Mouse (Mus musculus) 3T3-L1 (cell line): ENCODE measurements at regions not wholly inside any gene's neighbourhood (a gene's known extent, or its start where the extent isn't known, plus 50 kb on each side); places are given as distances from the start of the nearest gene placed in this dataset.

Experiments used
- DNase-seq: peaks from one replicate; pipeline ENCODE4 v3.0.0-alpha.2; 2015; ENCODE audit warnings: low read depth, low spot score

- no peak for DNase-seq
These were observed 65.3 kb downstream of the Med10 start for GRCm38 (mm10) chr13:69867296-69868065.

- peak; percentile 36 for DNase-seq
These were observed 94.3 kb downstream of the Med10 start for GRCm38 (mm10) chr13:69896536-69896935.

DNA sequence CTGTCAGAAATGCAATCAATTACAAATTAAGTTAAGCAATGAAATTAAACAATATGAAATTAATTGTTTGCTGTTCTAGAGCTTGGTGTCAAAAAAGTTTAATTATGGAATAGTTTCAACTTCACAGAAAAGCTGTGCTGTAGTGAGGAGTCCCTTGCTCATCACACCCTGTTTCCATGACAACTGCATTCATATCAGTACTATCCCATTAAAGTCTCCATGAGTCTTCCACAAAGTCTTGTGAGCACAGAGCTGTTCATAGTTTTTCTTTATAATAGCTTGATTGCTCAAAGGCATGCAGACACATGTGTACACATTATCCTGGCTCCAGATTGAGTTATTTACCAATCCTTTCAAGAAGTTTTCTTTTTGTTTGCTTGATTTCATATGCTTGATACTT is 98.9 kb downstream of the Med10 start:
- no peak for DNase-seq

GRCm38 (mm10) chr13:69906802-69907537 is 104.8 kb downstream of the Med10 start:
- DNase-seq: no peak

DNA sequence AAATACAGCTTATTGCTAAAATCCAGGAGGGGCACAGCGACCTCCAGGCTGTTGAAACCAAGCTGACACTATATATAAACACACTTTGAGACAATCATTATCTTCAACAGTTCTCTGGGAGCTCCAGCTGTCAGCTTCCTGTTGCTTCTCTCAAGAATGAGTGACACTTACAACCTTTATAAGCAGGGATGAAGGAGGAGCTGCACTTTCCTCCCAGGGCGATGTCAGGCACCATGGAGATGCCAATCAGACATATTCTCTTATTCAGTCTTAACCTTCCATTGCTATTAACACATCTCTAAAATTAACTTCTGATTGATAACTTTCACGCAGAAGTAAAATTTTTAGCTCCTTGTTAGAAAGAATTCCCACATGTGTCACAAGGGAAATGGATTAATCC is 113.6 kb downstream of the Med10 start:
- no peak for DNase-seq

- no peak for DNase-seq
These were observed 130.7 kb downstream of the Med10 start for GRCm38 (mm10) chr13:69932695-69933550.

DNA sequence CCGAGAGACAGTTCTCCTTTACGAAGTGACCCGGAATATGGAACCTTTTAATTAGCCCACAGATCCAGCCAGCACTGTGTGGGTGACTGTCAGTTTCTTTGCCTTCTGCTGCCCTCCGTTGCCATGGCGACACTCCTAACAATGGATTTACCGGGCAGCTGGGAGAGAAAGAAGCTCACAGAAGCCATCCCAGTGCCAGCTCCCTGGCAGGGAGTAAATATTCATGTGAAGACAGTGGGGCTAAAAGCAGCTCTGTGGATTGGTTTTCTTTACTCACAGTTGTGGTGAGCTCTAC is 131.3 kb downstream of the Med10 start:
- no peak for DNase-seq

DNA sequence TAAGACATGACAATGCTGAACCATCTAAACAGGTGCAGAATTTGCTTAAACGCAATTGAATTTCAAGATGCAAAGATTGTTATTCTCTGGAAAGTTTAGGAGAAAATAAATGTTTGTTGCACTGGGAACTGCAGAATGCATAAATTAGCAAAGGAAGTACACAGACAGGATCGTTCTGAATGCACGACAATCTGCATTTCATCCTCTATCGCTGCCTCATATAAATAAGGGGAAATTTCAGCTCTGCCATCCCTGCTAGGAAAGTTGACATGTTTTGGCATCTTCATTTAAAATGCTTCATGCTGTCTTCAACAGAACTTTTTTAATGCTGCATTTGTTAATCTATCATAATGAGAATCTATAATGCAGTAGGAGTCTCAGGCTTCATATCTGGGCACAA is 137.6 kb downstream of the Med10 start:
- DNase-seq: no peak

- no peak for DNase-seq
These were observed 142.5 kb downstream of the Med10 start for GRCm38 (mm10) chr13:69944651-69945050.

DNA sequence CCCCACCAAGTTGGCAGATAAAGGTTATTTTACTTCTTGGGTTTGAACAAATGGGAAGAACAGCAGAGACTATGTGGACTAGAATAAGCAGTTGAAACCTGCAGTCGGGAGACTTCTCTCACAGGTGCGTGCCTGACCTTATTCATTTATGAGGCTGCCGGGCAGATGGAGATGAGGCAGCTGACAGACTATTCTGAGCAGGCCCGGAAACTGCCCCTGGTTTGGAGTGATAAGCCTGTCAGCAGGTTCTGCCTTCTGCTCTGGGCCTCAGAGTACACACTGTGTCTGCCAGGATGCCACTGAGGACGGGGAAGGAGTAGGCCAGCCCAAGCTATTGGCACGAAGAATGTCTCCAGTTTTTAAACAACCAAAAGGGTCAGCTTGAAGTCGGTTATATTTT is 144.4 kb downstream of the Med10 start:
- no peak for DNase-seq

DNA sequence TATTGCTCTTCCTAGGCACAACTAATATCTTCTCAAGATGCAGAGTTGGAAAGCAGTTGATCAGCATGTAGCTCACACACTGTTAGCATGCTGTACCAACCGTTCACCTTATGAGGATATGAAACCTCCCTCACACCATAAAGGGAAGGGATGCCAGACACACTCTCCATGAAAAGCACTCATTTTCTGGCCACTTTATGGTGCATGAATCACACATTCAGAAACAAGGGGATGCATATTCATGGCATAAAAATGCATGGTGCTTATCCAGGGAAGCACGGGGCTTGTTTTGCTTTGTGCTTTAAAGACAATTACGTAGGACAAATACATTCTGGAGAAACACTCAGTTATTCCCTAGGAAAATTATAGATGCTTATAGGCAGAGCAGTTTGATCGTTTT is 149.9 kb downstream of the Med10 start:
- no peak for DNase-seq

- DNase-seq: no peak
These were observed 152.0 kb downstream of the Med10 start for GRCm38 (mm10) chr13:69954171-69954570.

DNA sequence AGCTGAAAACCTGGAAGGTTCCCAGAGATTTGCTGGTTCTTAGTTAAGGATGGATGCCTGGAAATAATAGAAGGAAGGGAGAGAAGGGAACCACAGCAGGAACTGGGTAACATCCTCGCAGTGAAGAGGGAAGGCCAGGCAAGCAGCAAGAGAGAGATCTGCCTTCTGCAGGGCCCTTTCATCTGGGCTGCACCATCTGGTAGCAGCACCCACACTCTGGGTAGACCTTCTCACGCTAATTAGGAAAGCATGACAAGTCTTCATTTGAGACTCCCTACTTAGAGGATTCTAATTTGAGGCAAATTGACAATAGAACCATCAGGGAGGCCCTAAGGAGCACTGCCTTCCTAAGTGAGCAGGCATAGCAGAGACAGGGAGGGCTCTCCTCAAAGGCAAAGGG is 153.3 kb downstream of the Med10 start:
- DNase-seq: no peak

GRCm38 (mm10) chr13:69963944-69964343 is 161.7 kb downstream of the Med10 start:
- no peak for DNase-seq

DNA sequence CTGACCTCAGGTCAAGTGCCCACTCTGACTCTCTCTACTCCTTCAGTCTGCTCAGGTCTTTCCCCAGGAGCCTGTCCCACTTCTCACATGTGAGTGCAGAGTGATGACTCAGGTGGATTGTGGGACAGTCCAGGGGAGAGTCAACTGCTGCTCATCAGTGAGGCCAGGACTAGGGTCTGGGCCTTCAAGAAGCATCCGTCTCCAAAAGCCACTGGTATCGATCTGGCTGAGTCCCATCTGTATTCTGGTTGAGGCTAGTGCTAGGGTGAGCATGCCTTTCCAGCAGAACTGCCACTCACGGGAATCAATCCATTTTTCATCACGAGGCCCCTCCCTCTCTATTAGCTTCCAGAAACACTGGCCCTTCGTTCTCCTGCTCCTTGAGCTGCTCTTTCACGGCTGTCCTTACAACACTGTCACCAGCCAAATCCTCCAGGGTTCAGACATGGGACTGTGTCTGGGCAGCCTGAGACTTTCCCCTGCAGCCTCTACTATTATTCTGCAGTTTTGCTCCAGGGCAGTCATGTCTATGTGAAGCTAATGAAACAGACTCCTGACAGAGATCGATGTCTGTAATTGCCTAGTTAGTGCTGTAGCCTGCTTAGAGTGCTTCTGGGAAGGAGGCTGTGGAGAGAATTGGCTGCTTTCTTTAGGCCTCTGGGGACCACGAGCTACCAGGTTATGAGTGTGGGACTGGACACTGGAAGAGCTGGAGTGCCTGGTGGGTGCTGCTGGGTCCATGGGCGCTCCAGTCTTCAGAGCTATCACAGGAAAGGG is 169.3 kb downstream of the Med10 start:
- no peak for DNase-seq

DNA sequence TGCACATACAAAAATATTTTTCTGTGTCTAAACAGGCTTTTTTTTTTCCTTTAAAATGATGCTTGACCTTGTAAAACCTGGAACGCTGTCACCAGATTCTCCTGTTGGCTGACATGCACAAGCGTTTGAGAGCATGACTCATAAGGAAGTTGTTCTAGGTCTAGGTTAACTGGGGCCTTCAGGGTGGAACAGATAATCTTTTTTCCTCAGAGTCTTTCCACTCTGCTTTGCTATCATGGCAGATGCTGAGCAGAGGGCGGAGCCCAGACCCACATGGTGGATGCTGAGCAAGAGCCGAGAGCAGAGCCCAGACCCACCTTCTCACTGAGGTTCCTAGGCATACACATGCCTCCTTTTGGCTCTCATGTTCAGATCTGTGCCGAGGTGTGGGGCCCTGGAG is 172.6 kb downstream of the Med10 start:
- DNase-seq: no peak

DNA sequence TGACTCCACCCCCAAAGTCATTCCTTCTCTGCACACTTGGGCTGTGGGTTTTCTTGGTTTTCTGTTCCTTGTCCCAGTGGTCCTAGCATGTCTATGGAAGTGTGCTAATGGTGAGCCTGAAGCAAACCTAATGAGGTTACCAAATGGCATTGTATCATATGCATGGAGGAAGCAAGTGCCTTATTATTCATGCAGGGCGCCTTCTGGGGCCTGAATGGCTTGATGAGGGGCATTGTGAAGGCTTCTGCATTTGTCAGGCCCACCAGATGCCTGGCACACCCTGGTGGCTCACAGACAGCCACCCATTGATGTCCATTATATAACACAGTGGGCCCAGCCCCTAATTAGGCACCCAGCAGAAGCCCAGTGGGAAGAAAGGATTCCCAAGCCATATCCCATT is 182.0 kb downstream of the Med10 start:
- no peak for DNase-seq

GRCm38 (mm10) chr13:69987181-69987580 is 185.0 kb downstream of the Med10 start:
- no peak for DNase-seq

DNA sequence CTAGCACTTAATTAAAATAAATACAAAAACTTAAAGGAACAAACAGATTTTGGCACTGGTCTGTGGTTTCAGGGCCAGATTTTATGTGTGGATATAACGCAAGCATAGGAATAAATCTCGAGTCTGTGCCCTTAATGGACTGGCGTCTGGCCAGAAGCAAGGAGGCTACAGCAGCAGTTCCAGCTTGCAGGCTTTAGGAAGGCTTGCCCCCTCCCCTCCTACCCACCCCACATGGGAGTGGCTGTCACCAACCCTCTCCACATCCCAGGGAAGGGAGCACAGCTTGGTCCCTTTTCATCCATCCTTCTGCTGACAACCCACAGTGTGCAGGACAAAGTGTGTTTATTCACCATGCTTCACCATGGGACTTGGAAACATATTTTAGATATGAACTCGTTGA is 186.1 kb downstream of the Med10 start:
- no peak for DNase-seq

DNA sequence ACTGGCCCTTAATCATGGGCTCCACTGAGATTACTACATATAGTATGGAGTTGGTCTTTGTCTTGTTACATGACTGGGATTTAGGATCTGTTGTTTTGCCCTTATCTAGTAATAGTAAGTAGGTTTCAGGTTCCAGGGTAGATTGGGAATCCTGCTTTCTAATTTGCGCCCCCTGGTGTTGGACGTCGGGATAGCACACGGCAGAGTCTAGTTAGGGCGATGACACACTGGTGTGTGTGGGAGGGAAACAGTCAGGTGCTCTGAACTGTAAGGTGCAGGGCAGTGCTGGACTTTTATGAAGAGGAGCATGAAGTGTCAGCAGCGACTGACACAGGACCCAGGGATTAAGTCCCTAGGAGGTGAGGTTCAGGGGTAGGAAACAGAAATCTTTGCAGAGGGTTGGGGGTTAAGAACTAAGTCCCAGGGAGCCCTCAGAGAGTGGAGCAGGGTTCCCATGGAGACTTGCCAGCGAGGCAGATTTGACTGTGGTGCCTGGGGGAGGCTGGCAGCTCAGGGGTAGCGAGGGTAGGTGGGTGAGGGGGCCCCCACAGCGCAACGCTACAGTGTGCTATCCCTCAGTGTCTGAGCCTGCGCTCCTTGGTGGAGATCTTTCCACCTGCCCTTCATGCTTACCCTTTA is 189.2 kb downstream of the Med10 start:
- DNase-seq: peak; percentile 30

- DNase-seq: no peak
These were observed 189.7 kb downstream of the Med10 start for GRCm38 (mm10) chr13:69991892-69992261.
